Mouse (Mus musculus): ENCODE measurements around the gene E130114P18Rik.

DNA sequence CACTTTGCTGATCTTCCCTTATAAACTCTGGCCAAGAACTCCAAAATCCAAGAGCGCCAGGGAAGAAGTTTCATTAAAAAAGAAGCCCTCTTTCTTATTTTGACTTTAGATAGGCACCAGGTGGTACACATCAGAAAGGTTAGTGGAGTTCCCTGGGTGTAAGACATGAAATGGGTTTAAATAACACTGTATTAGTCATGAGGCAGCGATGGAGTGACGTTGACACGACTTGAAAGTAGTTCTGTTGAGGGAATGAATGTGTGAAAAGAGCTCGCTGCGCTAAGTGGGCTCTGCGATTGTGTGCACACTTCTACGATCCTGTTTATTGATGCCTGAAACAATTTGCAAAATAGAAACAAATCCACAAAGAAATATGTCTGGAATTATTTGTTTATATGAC is 171.4 kb downstream of the E130114P18Rik start:
- TF ChIP-seq GATA1 (IDR thresholded peaks at IDR 0.05; ENCODE audit: borderline replicate concordance, low read length) (no peak), FLI1 (IDR thresholded peaks at IDR 0.05; ENCODE audit: low read length) (no peak)
